Mouse (Mus musculus) gastrocnemius, postnatal 14 days (tissue): ENCODE data around the gene Fbxw5. TPM values are rescaled to one million over a fixed set of nuclear protein-coding genes. Genes with fewer than 3 reads are reported as not detected.
"Not testable (repeated sequence)": the region's sequence is repeated elsewhere in the genome, so short reads cannot be mapped to it uniquely, and the experiment has no call there.

ENCODE experiments used
- DNase-seq: peaks from one replicate; pipeline ENCODE4 v3.0.0; 2021; ENCODE audit warnings: mixed read lengths
- intact Hi-C: fragments of 180-260 bp; cut with DNase I; formaldehyde crosslinking; loops from one replicate; pipeline ENCODE4 v1.15.1; 2025; ENCODE audit warnings: low total_unique reads
- total RNA-seq, 2 experiments: library from RNA; stranded (reverse); gene quantifications; 2 replicates each; pipeline ENCODE4 v1.2.3; 2021

Fbxw5 gene
- total RNA-seq, 2 experiments from 2014 or later: 68.6 to 70.5 TPM

- no peak for DNase-seq
- intact Hi-C loops: no loop called here
Observed at GRCm38 (mm10) chr2:25504538-25504937, 4.0 kb downstream of the Fbxw5 start.

DNA sequence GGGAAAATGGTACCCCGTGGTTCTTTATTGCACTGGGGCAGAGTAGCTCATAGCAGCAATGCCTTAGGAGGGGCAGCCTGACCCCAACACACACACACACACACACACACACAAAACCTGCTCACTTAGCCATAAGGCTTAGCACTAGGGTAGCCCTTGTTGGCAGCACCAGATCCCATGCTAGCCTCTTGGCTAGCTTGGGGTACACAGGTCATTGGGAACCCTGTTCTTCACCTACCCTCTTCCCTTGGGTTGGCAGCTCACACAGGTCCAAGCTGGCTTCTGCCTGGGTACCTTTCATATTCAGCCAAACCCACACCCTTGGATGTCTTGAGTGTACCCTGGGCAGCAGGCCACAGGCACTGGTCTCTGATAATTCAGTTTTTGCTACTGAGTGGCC is 4.5 kb downstream of the Fbxw5 start:
- DNase-seq: no peak
- intact Hi-C loops: no loop called here

DNA sequence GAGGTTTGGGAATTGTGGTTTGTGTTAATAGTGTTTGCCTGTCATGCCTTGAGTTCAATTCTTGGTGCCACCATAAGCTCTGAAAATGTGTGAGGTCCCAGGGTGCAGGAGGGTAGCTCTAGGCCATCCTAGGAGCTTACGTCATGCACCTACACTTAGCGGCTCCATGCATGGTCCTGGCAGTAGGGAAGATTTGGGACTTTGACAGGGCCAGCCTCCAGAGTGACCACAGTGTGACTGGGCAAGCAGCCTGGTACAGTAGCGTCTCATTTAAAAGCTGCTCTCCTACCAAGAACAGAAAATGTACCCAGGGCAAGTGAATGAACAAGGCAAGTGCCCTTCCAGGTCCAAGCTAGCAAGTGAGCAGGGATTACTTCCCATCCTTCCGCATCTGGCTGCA is 5.3 kb downstream of the Fbxw5 start:
- intact Hi-C loops: no loop called here
- DNase-seq: no peak

DNA sequence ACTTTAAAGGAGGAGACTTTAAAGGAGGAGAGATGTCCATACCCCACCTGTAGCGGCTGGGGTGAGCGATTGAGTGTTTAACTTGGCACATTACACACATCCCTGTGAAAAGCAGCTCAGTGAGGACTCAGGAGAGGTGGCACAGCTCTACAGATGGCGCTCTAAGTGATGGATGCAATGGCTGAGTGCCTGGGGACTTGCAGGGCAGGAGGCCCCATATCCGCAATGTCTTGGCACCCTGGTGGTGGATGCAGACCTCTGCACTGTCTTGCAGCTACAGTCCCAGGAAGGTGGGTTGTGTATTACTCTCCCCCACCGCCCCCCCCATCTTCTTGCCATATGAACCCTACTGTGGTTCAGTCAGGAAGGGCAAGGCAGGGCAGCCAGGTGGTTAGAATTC is 6.4 kb downstream of the Fbxw5 start:
- no peak for DNase-seq
- intact Hi-C loops: no loop called here

- DNase-seq: no peak
- intact Hi-C loops: loop anchor here (2.0 to 10.0 kb wide), 2 partner anchors 39 to 65 kb away; partner anchors contain the start of genes Mamdc4 and Phpt1
Observed at GRCm38 (mm10) chr2:25509912-25510311, 9.4 kb downstream of the Fbxw5 start.

DNA sequence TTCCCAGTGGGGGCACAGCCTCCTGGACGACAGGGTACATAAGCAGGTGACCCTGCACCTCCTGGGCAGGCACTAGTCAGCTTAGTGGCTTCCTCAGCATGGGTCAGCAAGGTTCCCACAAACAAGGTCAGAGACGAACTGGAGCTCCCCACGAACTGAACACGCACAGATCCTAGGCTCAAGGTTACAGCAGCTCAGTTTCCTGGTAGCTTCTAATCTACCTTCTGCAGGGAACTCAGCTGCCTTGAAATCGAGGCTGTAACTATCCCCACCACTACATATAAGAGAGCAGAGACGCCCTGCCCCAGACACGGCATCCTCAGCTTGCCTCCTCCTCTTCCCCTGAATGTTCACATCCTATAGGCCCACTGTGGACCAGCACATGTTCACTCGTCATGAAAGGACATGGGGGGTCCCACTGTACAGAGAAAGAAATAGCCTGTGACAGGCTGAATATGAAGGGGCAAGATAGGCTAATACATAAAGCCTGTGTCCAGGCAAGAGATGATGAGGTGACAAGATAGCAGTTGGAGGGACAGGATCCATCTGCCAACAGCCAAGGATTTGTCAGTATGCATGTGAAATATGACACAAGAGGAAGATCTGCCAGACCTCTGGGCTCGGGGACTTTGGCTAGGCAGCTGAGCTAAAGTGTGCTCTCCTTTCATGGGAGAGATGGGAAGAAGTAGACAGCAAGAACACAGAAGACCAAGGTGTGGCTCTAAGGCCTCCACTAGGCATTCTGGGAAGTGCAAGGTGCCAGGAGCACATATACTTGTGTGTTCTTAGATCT is 26.2 kb downstream of the Fbxw5 start:
- DNase-seq: no peak
- intact Hi-C loops: no loop called here

- intact Hi-C loops: no loop called here
- DNase-seq: no peak
Observed at GRCm38 (mm10) chr2:25533707-25534106, 33.2 kb downstream of the Fbxw5 start.

- intact Hi-C loops: no loop called here
Observed at GRCm38 (mm10) chr2:25534178-25534865, 33.8 kb downstream of the Fbxw5 start.

DNA sequence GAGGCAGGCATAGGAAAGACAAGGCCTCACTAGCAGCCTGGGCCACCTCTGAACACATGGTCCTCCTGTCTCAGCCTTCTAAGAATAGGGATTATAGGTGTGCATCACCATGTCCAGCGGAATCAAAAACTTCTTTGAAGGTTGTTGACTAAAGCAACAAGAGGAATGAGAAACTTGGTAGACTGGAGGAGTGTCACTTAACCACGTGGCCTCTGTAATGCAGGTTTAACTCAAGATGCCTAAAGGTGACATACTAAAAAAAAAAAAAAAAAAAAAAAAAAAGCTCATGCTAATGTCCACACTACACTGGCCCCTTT is 34.3 kb downstream of the Fbxw5 start:
- DNase-seq: no peak
- intact Hi-C loops: no loop called here

More at GRCm38 (mm10) chr2:25534178-25534865, 33.8 kb downstream of the Fbxw5 start:
- DNase-seq: peak; percentile 89

- intact Hi-C loops: no loop called here
- DNase-seq: no peak
Observed at GRCm38 (mm10) chr2:25536531-25536930, 36.0 kb downstream of the Fbxw5 start.

GRCm38 (mm10) chr2:25540541-25540948 is 40.0 kb downstream of the Fbxw5 start:
- intact Hi-C loops: no loop called here

DNA sequence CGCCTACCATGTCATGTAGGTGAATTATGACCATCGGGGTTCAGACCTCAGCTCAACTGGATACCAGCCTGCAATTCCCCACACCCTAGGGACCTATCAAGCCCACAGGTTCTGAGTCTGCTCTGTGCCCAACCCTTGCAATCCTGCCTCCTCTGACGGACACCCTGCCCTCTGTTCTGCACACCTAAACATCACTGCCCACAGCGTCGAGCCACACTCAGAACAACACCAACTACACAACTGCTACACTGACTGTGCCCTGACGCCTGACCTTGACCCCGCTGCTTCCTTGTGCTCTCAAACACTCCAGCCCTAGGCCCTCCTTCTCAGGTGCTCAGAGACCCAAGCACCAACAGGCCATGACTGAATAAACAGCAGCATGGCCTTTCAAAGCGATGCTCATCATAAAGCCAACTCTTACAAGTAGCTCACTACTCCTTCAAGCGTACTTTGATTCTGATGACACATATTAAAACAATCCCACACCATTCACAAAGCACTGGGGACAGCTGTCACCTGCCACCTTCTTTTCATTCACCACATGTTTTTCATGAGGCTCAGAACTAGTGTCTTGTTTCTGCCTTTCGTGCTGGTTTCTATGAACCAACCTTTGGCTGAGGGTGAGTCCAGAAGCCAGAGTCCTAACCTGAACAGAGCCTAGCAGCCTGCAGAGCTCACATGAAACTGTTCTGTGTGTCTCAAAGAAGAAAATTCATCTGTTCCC is 41.3 kb downstream of the Fbxw5 start:
- intact Hi-C loops: no loop called here
- DNase-seq: no peak

More at GRCm38 (mm10) chr2:25540541-25540948, 40.0 kb downstream of the Fbxw5 start:
- DNase-seq: no peak

DNA sequence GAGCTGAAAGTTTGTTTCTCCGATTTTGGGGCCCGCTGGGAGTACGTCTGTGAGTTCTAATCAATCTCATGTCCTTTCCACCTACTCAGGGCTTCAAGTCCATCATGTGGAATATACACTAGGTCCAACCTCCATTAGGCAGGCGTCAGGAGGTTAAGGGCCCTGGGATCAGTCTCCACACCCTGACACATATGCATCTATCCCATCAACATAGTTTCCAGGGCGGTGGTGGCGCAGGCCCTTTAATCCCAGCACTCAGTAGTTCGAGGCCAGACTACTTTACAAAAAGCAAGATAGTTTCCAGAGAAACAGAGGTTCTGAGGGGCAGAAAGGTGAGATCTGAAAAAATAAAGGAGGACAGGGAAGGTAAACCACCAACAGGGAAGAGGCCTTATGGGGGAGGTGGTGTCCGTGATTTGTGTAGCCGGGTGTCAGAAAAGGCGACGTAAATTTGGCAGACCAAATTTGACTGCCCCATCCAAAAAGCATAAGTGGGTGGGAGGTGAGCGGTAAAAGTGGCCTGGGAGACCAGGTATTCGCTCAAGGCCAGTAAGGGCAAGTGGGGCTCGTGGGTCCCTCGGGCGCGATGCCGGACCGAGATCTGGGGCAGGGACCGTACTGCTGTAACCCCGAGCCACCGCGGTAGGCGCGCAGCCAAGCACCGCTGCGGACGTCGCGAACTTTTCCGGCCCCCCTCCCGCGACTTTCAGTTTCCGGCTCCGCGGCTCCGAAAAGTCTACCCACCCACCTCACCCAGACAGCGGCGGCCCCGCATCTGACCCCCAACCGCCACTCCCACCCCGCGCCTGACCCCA is 45.7 kb downstream of the Fbxw5 start:
- DNase-seq: no peak
- intact Hi-C loops: no loop called here

DNA sequence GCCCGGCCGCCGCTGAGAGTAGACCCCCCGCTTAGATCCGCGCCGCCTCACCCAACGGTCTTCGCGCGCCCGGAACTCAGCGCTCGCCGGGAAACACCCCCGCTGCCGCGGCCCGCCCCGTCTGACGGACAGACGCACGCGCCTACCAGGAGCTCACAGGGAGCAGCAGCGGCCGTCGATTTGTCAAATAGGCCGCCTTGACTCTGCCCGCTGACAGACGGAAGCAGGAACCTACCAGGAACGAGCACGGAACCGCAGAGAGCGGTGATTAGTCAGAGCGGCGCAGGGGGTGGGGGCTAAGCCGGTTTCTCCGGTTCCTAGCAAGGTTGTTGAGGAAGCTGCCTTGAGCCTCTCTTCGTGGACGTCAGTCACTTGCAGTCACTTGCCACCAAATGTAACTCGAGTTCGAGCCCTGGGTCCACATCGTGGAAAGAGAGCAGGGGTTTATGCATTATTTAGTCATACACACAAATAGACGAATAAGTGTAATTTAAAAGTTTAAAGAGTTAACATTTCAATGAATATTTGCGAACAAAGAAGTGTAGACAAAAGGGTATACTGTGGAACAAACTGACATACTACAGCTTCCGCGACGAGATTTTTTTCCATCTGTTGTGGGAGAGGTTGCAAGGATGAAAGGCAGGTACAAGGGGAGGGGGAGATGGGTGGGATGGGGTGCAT is 46.4 kb downstream of the Fbxw5 start, which contains the start of gene Traf2:
Traf2 (minus strand) TSS at position 130 of the 681 bp plus-strand sequence.
- peak; percentile 98 for DNase-seq
- intact Hi-C loops: no loop called here

DNA sequence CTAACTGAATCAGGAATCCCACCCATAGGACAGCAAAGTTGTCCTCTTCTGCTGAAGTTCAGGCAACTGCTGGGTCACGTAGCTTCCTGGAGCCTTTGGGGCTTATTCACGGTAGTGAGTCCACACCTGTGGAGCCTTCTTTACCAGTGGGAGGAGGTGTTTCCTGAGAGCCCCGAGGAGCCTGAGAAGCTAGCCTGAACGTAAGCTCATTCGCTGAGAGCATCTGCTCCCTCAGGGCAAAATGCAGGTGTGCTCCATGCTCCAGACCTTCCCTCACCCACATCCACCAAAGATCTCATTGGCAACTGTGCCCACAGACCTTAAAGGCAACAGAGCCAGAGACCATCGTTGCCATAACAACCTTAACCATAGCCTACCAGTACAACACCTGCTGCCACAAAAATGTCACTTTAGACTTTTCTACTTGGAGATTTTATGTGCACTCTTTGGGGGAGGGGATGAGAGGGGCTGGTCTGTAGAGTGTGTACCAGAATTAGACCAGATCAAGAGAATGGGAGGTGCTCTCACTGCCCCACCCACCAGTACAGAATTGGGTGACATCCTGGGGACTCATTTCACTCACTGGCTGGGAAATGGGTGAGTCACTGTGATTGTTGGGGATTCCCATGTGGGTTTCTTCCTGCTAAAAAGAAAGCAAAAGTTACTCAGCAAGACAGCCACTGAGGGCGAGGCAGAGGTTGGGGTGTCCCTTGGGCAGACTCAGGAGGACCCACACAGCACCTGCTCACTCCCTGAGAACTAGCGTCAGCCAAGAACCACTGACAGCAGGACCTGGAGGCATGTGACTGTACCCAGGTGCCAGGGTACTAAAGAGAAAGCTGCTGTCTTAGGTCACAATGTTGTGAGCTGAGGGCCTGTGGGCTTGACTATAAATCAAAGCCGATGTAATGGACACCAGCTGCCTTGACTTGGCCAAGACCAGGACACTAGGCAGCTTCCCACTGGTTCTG is 48.8 kb downstream of the Fbxw5 start:
- intact Hi-C loops: loop anchor here (2.0 kb wide), 1 partner anchor 41 kb away; no protein-coding TSS in a partner anchor
- no peak for DNase-seq

- intact Hi-C loops: no loop called here
- peak; percentile 45 for DNase-seq
Observed at GRCm38 (mm10) chr2:25551186-25551585, 50.6 kb downstream of the Fbxw5 start.

DNA sequence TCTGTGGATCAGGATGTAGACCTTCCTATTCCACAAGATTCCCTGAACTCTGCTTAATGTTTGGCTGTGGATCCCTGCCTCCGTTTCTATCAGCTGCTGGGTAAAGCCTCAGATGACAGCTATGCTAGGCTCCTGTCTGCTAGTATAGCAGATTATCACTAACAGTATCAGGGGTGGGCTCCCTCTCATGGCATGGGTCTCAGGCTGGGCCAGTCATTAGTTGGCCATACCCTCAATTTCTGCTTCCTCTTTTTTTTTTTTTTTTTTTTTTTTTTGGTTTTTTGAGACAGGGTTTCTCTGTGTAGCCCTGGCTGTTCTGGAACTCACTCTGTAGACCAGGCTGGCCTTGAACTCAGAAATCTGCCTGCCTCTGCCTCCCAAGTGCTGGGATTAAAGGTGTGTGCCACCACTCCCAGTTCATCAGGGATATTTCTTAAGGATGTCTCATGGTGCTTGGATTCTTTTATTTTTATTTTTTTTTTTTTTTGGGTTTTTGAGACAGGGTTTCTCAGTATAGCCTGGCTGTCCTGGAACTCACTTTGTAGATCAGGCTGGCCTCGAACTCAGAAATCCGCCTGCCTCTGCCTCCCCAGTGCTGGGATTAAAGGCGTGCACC is 52.7 kb downstream of the Fbxw5 start:
- intact Hi-C loops: not testable (repeated sequence)

More for the DNA sequence above, 52.7 kb downstream of the Fbxw5 start:
- not testable (repeated sequence) for DNase-seq
